Mouse (Mus musculus) skeletal muscle tissue, adult 2 months (tissue): ENCODE data around the gene Smarcd3.
"Not testable (repeated sequence)": the region's sequence is repeated elsewhere in the genome, so short reads cannot be mapped to it uniquely, and the experiment has no call there.

Experiments used
- DNase-seq: peaks from one replicate; pipeline ENCODE4 v3.0.0-alpha.2; 2012; ENCODE audit warnings: low read depth, low spot score

Gene Smarcd3

GRCm38 (mm10) chr5:24555335-24555734 is 68.9 kb downstream of the Smarcd3 start:
- DNase-seq, result not testable (repeated sequence)

DNA sequence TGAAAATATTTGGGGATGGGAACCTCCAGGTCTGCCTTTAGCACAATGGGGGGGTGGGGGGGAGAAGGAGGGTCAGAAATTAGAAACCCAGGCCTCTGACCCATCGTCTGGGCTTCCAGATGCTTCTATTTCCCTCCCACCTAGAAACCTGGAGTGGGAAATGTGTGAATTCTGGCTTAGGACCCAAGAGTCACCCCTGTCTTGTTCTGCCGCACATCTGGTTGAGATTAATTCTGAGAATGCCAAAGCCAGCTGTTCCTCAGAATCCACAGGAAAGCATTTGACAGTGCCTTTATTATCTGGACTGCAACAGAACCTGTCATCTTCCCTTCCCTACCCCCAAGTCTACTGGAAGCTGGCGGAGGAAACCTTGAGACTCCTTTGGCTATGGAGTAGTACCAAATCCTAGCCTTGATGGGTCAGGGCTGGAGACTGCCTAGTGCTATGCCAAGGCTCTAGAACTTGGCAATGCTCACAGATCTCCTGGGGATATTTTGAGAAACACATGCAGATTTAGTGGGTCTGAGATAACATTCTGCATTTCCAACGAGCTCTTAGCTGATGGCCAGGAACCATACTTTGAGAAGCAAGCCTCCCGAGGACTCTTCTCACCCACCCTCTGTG is 70.5 kb downstream of the Smarcd3 start:
- no peak for DNase-seq

GRCm38 (mm10) chr5:24551317-24551688 is 72.9 kb downstream of the Smarcd3 start:
- DNase-seq, result no peak

GRCm38 (mm10) chr5:24550598-24551316 is 73.5 kb downstream of the Smarcd3 start:
- no peak for DNase-seq

GRCm38 (mm10) chr5:24542643-24543042 is 81.6 kb downstream of the Smarcd3 start:
- DNase-seq, result no peak

DNA sequence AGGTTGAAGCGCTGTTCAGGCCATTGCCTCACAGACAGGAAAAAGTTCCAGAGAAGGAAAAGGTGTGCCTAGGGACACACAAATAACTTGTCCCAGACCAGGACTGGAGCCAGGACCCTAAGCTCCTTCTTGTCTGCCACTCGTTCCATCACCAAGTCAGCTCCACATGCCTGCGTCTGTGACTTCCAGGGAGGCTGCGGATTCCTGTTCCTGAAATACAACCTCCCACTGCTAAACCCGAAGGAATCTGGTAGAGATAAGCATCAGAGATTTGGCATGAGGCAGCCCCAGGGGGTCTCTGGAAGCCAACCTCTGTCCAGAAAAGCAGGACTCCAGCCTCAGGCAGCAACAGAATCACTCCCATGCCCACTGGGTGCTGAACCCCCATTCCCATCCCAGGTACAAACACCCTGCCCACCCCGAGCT is 83.1 kb downstream of the Smarcd3 start:
- no peak for DNase-seq
